Mouse (Mus musculus): Measurements from ENCODE around the gene Sfxn2.

Sfxn2 gene

GRCm38 (mm10) chr19:46599375-46600256, 26.5 kb downstream of the Sfxn2 start:
- DNase-seq (ENCODE audit: low spot score): no peak

DNA sequence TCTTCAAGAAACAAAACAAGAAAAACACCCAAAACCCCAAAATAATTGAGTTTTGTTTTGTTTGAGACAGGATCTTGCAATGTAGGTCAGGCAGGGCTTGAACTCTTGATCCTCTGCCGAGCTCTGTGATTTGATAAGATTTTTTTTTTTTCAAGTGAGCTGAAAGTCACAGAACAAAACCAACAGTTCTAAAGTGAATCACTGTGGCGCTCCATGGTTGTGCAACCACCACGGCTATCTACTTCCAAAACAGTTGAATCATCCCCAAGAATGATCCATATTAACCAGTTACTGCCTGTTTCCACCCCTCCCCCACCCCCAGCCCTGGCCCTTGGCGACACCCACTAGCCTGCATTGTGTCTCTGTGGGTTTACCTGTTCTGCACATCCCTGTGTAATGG, 27.2 kb downstream of the Sfxn2 start:
- no peak for DNase-seq (ENCODE audit: low spot score)

- peak; percentile 24 for DNase-seq (ENCODE audit: low spot score)
These were observed 28.3 kb downstream of the Sfxn2 start for GRCm38 (mm10) chr19:46601491-46601890.

GRCm38 (mm10) chr19:46602406-46602805, 29.2 kb downstream of the Sfxn2 start:
- DNase-seq (ENCODE audit: low spot score): no peak

DNA sequence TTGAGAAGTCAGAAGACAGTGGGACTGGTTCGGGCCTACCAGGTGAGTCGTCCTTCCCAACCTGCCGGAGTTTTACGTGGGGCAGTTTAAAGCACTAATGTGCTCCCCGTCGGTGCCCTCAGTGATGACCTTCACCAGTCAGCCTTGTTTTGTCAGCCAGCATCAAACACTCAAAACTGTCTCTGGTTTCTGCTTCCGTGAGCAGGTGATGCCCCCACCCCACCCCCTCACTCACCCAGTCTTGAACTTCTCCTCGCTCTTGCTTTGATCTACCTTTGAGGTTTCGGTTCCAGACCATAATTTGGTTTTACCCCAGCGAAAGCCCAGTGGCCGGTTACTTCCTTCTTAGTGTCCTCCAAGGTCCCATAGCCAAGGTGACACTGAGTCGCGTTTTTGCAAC, 33.6 kb downstream of the Sfxn2 start:
- DNase-seq (ENCODE audit: low spot score): no peak

DNA sequence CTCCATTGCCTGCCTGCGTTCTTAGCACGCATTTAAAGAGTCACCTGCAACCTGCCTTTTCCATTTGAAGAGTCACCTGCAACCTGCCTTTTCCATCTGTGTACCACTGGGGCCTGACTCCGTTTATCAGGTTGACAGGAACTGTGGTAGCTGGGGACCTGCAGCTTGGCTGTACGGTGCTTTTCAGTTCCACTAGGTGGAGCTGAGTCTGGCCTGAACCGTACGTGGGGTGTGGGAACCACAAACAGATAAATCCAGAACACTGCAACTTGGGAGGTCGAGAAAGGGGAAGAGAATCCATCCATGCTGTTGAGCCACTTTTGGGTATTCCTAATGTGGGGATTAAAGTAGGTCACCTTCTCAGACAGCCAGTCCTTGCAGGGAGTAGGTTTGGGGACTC, 34.3 kb downstream of the Sfxn2 start:
- no peak for DNase-seq (ENCODE audit: low spot score)

- no peak for DNase-seq (ENCODE audit: low spot score)
These were observed 35.0 kb downstream of the Sfxn2 start for GRCm38 (mm10) chr19:46608158-46608557.

DNA sequence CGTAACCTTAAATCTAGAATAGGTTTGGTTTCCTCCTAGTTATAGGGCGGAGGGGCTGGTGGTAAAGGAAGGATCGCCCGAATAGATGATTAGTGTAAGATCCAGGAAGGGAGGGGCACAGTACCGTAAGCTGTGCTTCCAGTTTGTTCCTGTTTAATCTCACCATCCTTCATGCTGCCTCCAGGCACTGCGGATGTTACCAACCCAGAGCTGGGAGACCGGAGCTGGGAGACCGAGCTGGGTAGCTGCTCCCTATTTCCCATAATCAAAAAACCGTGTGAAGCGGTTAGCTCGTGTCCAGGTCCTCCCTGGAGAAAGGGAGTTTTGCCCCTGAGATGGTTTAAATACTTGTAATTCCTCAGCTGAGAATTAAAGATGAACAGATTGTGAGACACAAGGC, 43.2 kb downstream of the Sfxn2 start:
- DNase-seq (ENCODE audit: low spot score): no peak

GRCm38 (mm10) chr19:46617361-46617760, 44.2 kb downstream of the Sfxn2 start:
- no peak for DNase-seq (ENCODE audit: low spot score)

- no peak for DNase-seq (ENCODE audit: low spot score)
These were observed 45.2 kb downstream of the Sfxn2 start for GRCm38 (mm10) chr19:46618322-46618721.

GRCm38 (mm10) chr19:46619001-46619400, 45.8 kb downstream of the Sfxn2 start:
- no peak for DNase-seq (ENCODE audit: low spot score)

DNA sequence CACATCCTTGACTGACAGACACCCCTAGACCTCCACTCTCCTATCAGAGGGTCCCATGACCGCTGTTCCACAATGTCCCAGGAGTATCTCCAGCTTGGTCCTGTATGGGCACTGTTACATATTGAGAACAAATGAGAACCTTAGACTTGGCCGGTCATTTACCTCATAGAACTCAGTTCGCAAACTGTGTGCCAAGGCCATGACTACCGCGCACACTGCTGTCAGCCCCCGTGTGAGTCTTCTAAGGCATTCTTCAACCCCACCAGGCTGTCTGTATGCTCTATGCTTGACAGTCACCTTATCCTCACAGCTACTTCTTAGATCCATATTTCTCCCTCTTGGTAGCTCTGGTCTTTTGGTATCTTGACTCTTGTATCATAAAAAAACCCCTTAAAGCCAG, 46.4 kb downstream of the Sfxn2 start:
- DNase-seq (ENCODE audit: low spot score): no peak

- DNase-seq (ENCODE audit: low spot score): no peak
These were observed 47.0 kb downstream of the Sfxn2 start for GRCm38 (mm10) chr19:46620016-46620808.

DNA sequence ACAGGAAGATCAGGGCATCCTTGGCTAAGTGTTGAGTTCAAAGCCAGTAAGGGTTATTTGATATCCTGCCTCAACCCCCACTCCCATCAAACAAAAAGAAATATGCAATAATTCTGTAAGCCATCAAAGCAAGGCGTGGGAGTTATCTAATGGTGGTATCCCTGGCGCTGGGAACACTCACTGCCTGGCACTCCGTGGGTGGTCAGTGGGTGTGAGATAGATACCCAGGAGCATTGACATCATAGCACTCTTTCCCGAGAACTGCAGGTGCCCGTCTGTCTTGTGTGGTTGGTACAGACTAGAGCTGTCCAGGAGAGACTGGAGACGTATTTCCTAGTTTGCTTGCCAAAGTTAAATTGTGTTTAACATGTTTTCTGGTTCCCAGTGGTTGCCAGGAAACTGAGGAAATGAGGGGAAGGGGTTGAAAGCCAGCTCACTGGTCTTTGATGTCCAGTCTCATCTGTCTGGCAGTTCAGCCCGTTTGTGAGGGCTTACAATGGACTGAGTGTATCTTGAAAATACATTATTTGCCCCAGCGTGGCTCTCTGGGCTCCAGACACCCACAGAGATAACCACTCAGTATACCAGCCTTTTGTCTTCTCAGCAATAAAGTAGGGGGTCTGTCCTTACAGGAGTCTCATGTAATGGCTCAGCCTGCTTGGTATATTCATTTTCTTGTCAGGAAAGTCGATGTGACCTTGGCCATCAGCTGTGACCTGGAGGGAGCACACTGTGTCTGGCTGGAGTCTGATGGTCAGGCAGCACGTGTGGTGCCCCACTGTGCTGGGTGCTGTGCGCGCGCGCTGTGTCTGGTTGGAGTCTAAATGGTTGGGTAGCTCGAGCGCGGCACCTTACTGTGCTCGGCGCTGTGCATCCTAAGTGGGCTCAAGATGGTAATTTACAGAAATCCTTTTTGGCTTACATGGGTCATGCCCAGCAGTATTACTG, 48.3 kb downstream of the Sfxn2 start:
- no peak for DNase-seq (ENCODE audit: low spot score)

DNA sequence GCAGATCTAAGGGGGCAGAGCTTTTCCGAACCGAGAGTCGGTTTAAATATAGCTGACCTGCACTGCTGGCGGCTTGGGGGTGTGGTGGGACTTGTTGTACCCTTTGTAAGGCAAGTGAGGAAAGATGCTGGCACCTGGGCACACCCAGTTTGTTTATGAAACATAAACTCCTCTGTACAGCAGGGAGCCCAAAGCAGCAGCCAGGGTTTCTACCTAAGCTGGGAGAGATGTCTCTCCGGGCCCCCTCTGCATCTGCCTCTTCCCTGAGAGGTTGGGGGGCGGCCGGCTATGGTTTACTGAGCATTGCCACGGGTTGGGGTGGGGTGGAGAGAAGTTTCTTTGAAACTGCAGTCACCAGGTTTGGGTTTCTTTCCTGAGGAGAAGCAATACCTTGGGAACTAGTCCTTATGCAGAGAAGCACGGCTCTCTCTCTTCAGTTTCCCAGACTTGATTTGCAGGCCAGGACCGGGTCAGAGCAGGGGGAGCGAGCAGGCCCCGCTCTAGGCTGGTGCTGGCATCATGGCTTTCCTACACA, 49.6 kb downstream of the Sfxn2 start:
- no peak for DNase-seq (ENCODE audit: low spot score)

GRCm38 (mm10) chr19:46623194-46623667, 50.1 kb downstream of the Sfxn2 start:
- no peak for DNase-seq (ENCODE audit: low spot score)

DNA sequence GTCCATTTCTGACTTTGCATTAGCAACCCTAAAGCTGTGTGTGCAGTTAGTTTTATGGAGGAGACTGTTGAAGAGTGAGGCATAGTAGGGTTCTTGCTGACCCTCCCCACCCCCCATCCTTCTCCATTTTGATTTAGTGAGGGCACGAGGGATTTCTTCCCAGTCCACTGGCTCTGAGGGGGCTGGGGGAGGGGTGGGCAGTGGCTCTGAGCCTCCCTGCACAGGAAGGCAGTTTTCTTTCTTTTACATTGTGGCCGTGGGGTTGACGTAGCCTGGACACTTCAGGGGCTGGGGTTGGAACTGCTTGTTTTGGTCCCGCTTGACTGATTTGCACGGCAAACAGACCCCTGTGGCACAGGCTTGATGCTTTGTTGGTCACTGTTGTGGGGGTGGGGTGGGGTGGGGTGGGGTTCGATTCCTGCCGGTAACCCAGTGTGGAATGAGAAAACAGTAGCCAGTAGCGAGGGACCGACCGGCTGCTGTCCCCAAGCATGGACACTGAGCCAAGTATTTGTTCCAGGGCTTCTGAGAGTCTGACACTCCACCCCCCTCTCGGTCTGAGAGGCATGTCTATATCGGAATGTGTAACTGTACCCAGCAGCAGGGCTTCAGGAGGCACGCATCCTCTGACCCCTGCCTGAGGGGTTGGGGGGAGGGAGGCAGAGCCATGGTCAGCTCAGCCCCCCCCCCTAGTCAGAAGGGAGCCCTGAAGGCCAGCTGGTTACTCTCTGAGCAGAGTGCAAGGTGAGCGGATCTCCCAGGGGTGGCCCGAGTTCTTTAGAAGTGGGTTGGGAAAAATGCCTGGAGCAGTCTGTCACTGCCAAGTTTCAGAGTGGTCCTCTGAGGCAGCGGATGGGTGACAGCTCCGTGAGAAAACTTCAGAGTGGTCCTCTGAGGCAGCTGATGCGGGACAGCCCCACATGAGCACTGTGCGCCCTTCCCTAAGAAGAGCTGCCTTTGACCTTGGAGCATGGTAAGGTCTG, 50.9 kb downstream of the Sfxn2 start:
- no peak for DNase-seq (ENCODE audit: low spot score)

- no peak for DNase-seq (ENCODE audit: low spot score)
These were observed 51.9 kb downstream of the Sfxn2 start for GRCm38 (mm10) chr19:46625015-46625414.

GRCm38 (mm10) chr19:46625519-46625918, 52.4 kb downstream of the Sfxn2 start:
- no peak for DNase-seq (ENCODE audit: low spot score)

DNA sequence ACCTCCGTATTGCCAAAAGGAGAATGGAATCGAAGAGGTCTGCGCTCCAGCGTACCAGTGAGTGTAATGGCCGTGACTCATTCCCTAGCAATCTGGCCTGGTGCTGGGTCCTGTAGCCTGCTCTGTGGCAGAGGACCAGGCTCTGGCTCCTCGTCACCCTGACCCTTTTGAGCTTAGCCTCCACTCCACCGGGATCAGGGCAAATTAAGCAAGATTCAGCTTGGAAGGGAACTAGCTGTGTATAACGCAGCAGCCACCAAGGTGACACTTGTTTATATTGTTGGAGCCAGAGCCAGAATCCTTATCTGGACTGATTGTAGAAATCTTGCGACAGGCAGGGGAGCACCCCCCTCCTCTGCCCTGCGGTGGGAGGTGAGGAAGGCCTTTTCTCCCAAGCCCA, 55.2 kb downstream of the Sfxn2 start:
- DNase-seq (ENCODE audit: low spot score): no peak

Data from testis, postnatal 14 days (tissue).